Comparison of ENCODE assay signal across 13 mouse cellular contexts in genomic region chr10:95420284-95420683, GRCm38 (mm10).
"Had no signal": no experiment of that assay in that cellular context is flagged by ENCODE, and none has a peak within 500 bp of the region (broad histone marks: within the 10 kb centered on the region; RNA-seq: fewer than 3 reads in every experiment).

No protein-coding gene starts in this region.

- DNase-seq: kidney, adult 8-10 months; kidney, postnatal 14 days; kidney, postnatal 4 days; left cerebral cortex, postnatal 4 days; liver, embryonic 13.5 days; midbrain, embryonic 14.5 days; thymus, adult 18-20 months; thymus, postnatal 36 days had no signal

- H3K9ac ChIP-seq: limb, embryonic 12.5 days; limb, embryonic 15.5 days; liver, embryonic 13.5 days; lung, embryonic 15.5 days had no signal

- H3K27me3 ChIP-seq: lung, embryonic 15.5 days had no signal

- H3K4me3 ChIP-seq: limb, embryonic 12.5 days; limb, embryonic 15.5 days; liver, embryonic 13.5 days; lung, embryonic 15.5 days had no signal

- H3K36me3 ChIP-seq: limb, embryonic 12.5 days; limb, embryonic 15.5 days; liver, embryonic 13.5 days; lung, embryonic 15.5 days had no signal

- H3K9me3 ChIP-seq: limb, embryonic 12.5 days; limb, embryonic 15.5 days; liver, embryonic 13.5 days; lung, embryonic 15.5 days had no signal

- H3K4me2 ChIP-seq: limb, embryonic 12.5 days; limb, embryonic 15.5 days; liver, embryonic 13.5 days; lung, embryonic 15.5 days; midbrain, embryonic 11.5 days had no signal

- ATAC-seq: intestine, postnatal 0 days had no signal

- H3K27ac ChIP-seq: limb, embryonic 12.5 days; limb, embryonic 15.5 days; liver, embryonic 13.5 days; lung, embryonic 15.5 days had no signal
